In the genomic region with DNA sequence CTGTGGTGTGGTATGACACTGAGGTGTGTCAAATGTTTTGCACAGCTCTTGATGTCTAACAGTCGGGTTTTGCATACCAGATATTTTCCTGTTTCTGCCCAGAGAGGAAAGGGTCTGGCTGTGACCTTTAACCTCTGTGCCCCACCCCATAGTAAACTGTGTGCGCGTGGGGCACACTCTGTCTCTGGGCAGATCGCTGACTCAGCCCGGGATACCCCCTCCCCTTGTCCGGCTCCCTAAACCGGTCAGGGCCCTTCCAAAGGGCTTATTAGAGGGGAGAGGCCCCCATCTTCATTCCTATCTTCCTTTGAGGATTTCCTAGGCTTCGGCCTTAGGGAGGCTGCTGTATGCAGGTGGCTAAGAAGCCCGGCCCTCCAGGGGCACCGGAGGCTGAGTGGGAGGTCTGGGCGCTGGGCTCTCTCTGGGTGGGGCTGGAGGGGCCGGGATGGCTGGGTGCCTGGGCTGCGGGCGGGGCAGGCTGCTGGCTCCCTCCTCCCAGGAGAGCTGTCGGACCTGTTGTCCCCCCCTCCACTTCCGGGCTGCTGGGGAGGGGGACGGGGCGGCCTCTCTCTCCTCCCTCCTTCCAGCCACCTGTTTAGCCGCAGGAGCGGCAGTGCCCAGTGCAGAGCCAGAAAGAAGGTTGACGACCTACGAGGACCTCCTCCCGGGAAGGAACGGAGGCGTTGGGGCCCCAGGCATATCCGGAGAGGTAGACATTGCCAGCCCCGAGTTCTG, we compare ENCODE assay signal across 8 mouse cellular contexts. TPM values are rescaled to one million over a fixed set of nuclear protein-coding genes. Genes with fewer than 3 reads are reported as not detected.
DNase-seq lines count a peak whose midpoint lies in the region; ATAC-seq and TF ChIP-seq lines count a peak whose summit lies in the region.

Gene Phldb3 (plus strand): TSS at position 620 of the 735 bp plus-strand sequence.

- no peak for TF ChIP-seq POLR2A in kidney, adult 2 months (IDR thresholded peaks at IDR 0.05; ENCODE audit: low read depth, low read length)
- no peak for TF ChIP-seq POLR2A in cerebellum, adult 2 months (IDR thresholded peaks at IDR 0.05; ENCODE audit: borderline replicate concordance, insufficient read depth, low read length)

- H3K27ac ChIP-seq in heart, embryonic 11.5 days (ENCODE audit: low read depth, low read length): no peak within 1 kb of the TSS
- no peak within 1 kb of the TSS; the same call in 1 of the 2 replicates for H3K27ac ChIP-seq in embryonic facial prominence, embryonic 14.5 days (replicated peaks; ENCODE audit: low read depth, low read length)
- H3K27ac ChIP-seq in kidney, adult 2 months (ENCODE audit: insufficient read depth, low read depth, low read length): peak within 1 kb of the TSS; percentile 53; the same call in 1 of the 2 replicates
- H3K27ac ChIP-seq in lung, embryonic 15.5 days: peak within 1 kb of the TSS; percentile 39
- no peak within 1 kb of the TSS for H3K27ac ChIP-seq in neural tube, embryonic 15.5 days (replicated peaks)
- H3K27ac ChIP-seq in cerebellum, adult 2 months (ENCODE audit: insufficient read depth, low read length): no peak within 1 kb of the TSS

- peaks cover 15% of the 10 kb centered on the region; the same call in 1 of the 2 replicates for H3K4me1 ChIP-seq in heart, embryonic 11.5 days (ENCODE audit: control insufficient read depth, insufficient read depth, low read length)
- H3K4me1 ChIP-seq in embryonic facial prominence, embryonic 14.5 days (ENCODE audit: control insufficient read depth, insufficient read depth, low read length): peaks cover 13% of the 10 kb centered on the region
- peaks cover 4% of the 10 kb centered on the region; the same call in 1 of the 2 replicates for H3K4me1 ChIP-seq in kidney, adult 2 months (ENCODE audit: control insufficient read depth, insufficient read depth, low read length)
- peaks cover 16% of the 10 kb centered on the region for H3K4me1 ChIP-seq in lung, embryonic 15.5 days
- peaks cover 26% of the 10 kb centered on the region for H3K4me1 ChIP-seq in neural tube, embryonic 15.5 days
- peaks cover 4% of the 10 kb centered on the region; the same call in 1 of the 2 replicates for H3K4me1 ChIP-seq in cerebellum, adult 2 months (ENCODE audit: control insufficient read depth, insufficient read depth, low read length)

- H3K4me2 ChIP-seq in heart, embryonic 11.5 days: peak within 1 kb of the TSS; percentile 62
- peak within 1 kb of the TSS; percentile 55 for H3K4me2 ChIP-seq in embryonic facial prominence, embryonic 14.5 days (ENCODE audit: low read depth, low read length)
- peak within 1 kb of the TSS; percentile 79 for H3K4me2 ChIP-seq in lung, embryonic 15.5 days
- peak within 1 kb of the TSS; percentile 60 for H3K4me2 ChIP-seq in neural tube, embryonic 15.5 days

- DNase-seq in heart, postnatal 4 days: no peak
- peak; percentile 48 for DNase-seq in embryonic facial prominence, embryonic 14.5 days (ENCODE audit: low spot score)
- peak; percentile 67 for DNase-seq in kidney, adult 2 months
- no peak for DNase-seq in frontal cortex, postnatal 25 days (ENCODE audit: low spot score in 2 of 2)
- DNase-seq in cerebellum, adult 2 months: no peak

- no peaks in the 10 kb centered on the region for H3K36me3 ChIP-seq in heart, embryonic 11.5 days (ENCODE audit: control insufficient read depth, insufficient read depth, low read length)
- H3K36me3 ChIP-seq in embryonic facial prominence, embryonic 14.5 days (ENCODE audit: control insufficient read depth, insufficient read depth, low read length): no peaks in the 10 kb centered on the region
- H3K36me3 ChIP-seq in kidney, adult 2 months (ENCODE audit: control insufficient read depth, insufficient read depth, low read length): no peaks in the 10 kb centered on the region
- no peaks in the 10 kb centered on the region for H3K36me3 ChIP-seq in lung, embryonic 15.5 days
- no peaks in the 10 kb centered on the region; the same call in 1 of the 2 replicates for H3K36me3 ChIP-seq in neural tube, embryonic 15.5 days

- H3K9me3 ChIP-seq in heart, embryonic 11.5 days (replicated peaks; ENCODE audit: control insufficient read depth, low read length): no peaks in the 10 kb centered on the region
- H3K9me3 ChIP-seq in embryonic facial prominence, embryonic 14.5 days (ENCODE audit: control insufficient read depth, low read length): no peaks in the 10 kb centered on the region
- H3K9me3 ChIP-seq in lung, embryonic 15.5 days: no peaks in the 10 kb centered on the region
- H3K9me3 ChIP-seq in neural tube, embryonic 15.5 days (replicated peaks): no peaks in the 10 kb centered on the region

- H3K4me3 ChIP-seq in heart, embryonic 11.5 days (ENCODE audit: low read depth, low read length): peak within 1 kb of the TSS; percentile 49
- H3K4me3 ChIP-seq in embryonic facial prominence, embryonic 14.5 days (ENCODE audit: low read depth, low read length): peak within 1 kb of the TSS; percentile 47
- peak within 1 kb of the TSS; percentile 96 for H3K4me3 ChIP-seq in kidney, adult 2 months (ENCODE audit: insufficient read depth, low read depth, low read length)
- H3K4me3 ChIP-seq in lung, embryonic 15.5 days: peak within 1 kb of the TSS; percentile 44
- peak within 1 kb of the TSS; percentile 35 for H3K4me3 ChIP-seq in neural tube, embryonic 15.5 days (replicated peaks)
- H3K4me3 ChIP-seq in cerebellum, adult 2 months (replicated peaks; ENCODE audit: insufficient read depth, low read depth, low read length): no peak within 1 kb of the TSS

- peaks cover 51% of the 10 kb centered on the region for H3K27me3 ChIP-seq in heart, embryonic 11.5 days (ENCODE audit: control insufficient read depth, insufficient read depth, low read length)
- H3K27me3 ChIP-seq in embryonic facial prominence, embryonic 14.5 days (replicated peaks; ENCODE audit: control insufficient read depth, insufficient read depth, low read length): peaks cover 43% of the 10 kb centered on the region
- no peaks in the 10 kb centered on the region for H3K27me3 ChIP-seq in kidney, adult 2 months (replicated peaks; ENCODE audit: control insufficient read depth, insufficient read depth, low read length)
- peaks cover 41% of the 10 kb centered on the region for H3K27me3 ChIP-seq in lung, embryonic 15.5 days
- peaks cover 55% of the 10 kb centered on the region for H3K27me3 ChIP-seq in neural tube, embryonic 15.5 days (replicated peaks)
- H3K27me3 ChIP-seq in cerebellum, adult 2 months (ENCODE audit: control insufficient read depth, insufficient read depth, low read length): peaks cover 9% of the 10 kb centered on the region; the same call in 1 of the 2 replicates

- 4% methylated on average over 27 of the region's 27 CpGs for WGBS in heart, embryonic 11.5 days (ENCODE audit: insufficient replicate concordance)
- 4% methylated on average over 17 of the region's 27 CpGs for WGBS in embryonic facial prominence, embryonic 14.5 days
- WGBS in kidney, adult 2 months: 6% methylated on average over 27 of the region's 27 CpGs
- WGBS in lung, embryonic 15.5 days: 3% methylated on average over 23 of the region's 27 CpGs
- 2% methylated on average over 25 of the region's 27 CpGs for WGBS in neural tube, embryonic 15.5 days
- WGBS in cerebellum, adult 2 months: 12% methylated on average over 27 of the region's 27 CpGs

- peak; percentile 43; the same call in 1 of the 2 replicates for ATAC-seq in heart, embryonic 11.5 days (replicated peaks; ENCODE audit: insufficient number of reproducible peaks, low FRiP score, low TSS enrichment)
- peak; percentile 46 for ATAC-seq in embryonic facial prominence, embryonic 14.5 days (ENCODE audit: low read depth)
- ATAC-seq in lung, embryonic 15.5 days (ENCODE audit: borderline replicate concordance, extremely low read depth, low FRiP score, low TSS enrichment): peak; percentile 66
- no peak for ATAC-seq in neural tube, embryonic 15.5 days (ENCODE audit: low FRiP score)

- TF ChIP-seq CTCF in kidney, adult 2 months (conservative IDR thresholded peaks at IDR 0.05; ENCODE audit: insufficient read depth, insufficient read length, low read depth, low read length): no peak
- no peak for TF ChIP-seq CTCF in cerebellum, adult 2 months (IDR thresholded peaks at IDR 0.05; ENCODE audit: borderline replicate concordance, insufficient read depth, low read depth, low read length)

- peak within 1 kb of the TSS; percentile 8 for H3K9ac ChIP-seq in heart, embryonic 11.5 days (ENCODE audit: low read depth, low read length)
- peak within 1 kb of the TSS; percentile 5 for H3K9ac ChIP-seq in embryonic facial prominence, embryonic 14.5 days (ENCODE audit: low read depth, low read length)
- H3K9ac ChIP-seq in lung, embryonic 15.5 days: peak within 1 kb of the TSS; percentile 25
- peak within 1 kb of the TSS; percentile 11; the same call in 1 of the 2 replicates for H3K9ac ChIP-seq in neural tube, embryonic 15.5 days (replicated peaks)

RNA-seq across cellular contexts. Expression of gene Phldb3, which starts in this region (rescaled TPM):
- 0.06 TPM in 1 of 2 replicates, not detected in the other for polyA plus RNA-seq in heart, embryonic 11.5 days (2014; fragmentation: Nextera tagmentation; extraction: Ambion mirVana)
- total RNA-seq in heart, postnatal 4 days (2021): under 1 TPM; 0.57 to 0.61 TPM
- polyA plus RNA-seq in embryonic facial prominence, embryonic 14.5 days (2014; fragmentation: Nextera tagmentation; extraction: Ambion mirVana): 0.43 and 0.60 TPM in 2 replicates
- 2.8 and 3.1 TPM in 2 replicates for polyA plus RNA-seq in kidney, adult 2 months (2012; rRNA removed)
- 0.15 and 0.21 TPM in 2 replicates for polyA plus RNA-seq in lung, embryonic 15.5 days (2015; fragmentation: Nextera tagmentation; extraction: Ambion mirVana)
- 0.37 TPM in 1 of 2 replicates, not detected in the other for polyA plus RNA-seq in neural tube, embryonic 15.5 days (2015; fragmentation: Nextera tagmentation; extraction: Ambion mirVana)
- polyA plus RNA-seq in cerebellum, adult 2 months (2012; rRNA removed): 0.18 TPM in 1 of 2 replicates, not detected in the other

Comparison
In these comparisons a context has a peak if more than half of its experiments do, and no peak if none do; other contexts are left out.
1. Peak in ATAC-seq, H3K4me3 ChIP-seq, H3K9ac ChIP-seq and H3K4me2 ChIP-seq in heart, embryonic 11.5 days; RNA of the gene not detected or under 1 TPM.
2. Peak in DNase-seq, ATAC-seq, H3K4me3 ChIP-seq, H3K9ac ChIP-seq and H3K4me2 ChIP-seq in embryonic facial prominence, embryonic 14.5 days; RNA of the gene not detected or under 1 TPM.
3. Peak in ATAC-seq, H3K4me3 ChIP-seq, H3K27ac ChIP-seq, H3K9ac ChIP-seq and H3K4me2 ChIP-seq in lung, embryonic 15.5 days; RNA of the gene not detected or under 1 TPM.